Mouse (Mus musculus) activated CD4-positive, CD25-positive, alpha-beta regulatory T cell, adult 9 weeks (primary cell): ENCODE data around the gene Insr. TPM values are rescaled to one million over a fixed set of nuclear protein-coding genes. Genes with fewer than 3 reads are reported as not detected.

Experiments used
- polyA plus RNA-seq: library from polyadenylated mRNA; unstranded; fragments of 100-300 nt; shearing (Covaris generic); gene quantifications from one replicate; pipeline ENCODE4 v1.2.1, GENCODE M21; 2017

The Insr gene
- polyA plus RNA-seq = 27.1 TPM

DNA sequence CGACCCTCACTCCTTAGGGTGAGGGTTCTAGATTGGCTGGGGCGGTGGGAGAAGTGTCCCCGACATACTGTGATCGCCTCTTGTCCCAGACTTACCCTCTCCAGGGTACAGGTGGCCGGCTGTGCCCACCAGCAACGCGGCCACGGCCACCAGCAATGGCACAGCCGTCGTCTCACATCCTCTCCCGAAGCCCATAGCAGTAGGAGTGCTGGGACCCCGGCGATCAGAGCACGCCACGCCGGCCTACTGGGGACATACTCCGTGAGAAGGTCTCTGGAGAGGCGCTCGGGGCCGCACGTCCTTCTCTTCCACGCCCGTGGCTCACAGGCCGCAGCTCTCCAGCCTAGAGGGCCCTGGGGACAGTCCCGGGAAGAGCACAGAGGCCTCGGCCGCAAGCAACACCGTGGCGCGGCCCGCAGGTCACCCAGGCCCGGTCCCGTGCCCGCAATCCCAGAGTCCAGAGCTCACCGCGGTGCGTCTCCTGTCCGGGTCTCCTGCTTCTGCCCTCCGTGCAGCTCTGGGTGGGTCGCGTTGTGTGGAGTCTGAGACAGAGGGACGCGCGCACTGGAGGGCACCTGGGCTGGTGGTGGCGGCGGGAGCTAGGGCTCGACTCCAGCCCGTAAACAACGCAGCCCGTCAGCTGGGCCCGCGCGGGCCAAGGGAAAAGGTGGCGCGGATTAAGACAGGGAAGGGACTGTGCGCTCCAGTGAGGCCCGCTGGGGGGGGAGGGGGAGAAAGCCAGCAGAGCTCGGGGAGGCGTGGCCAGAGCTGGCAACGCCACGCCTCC is at the start of gene Insr:
Gene Insr (minus strand): TSS at position 684 of the 787 bp plus-strand sequence.

Other genes starting within 250 kb of the Insr start
- 75.6 TPM for gene A430078G23Rik, start 73.8 kb upstream of the Insr start, polyA plus RNA-seq
- gene Arhgef18, start 113.4 kb upstream of the Insr start, polyA plus RNA-seq = 51.8 TPM
- 5.8 TPM for gene Pex11g, start 188.1 kb upstream of the Insr start, polyA plus RNA-seq
- not detected for gene Tex45, start 191.2 kb upstream of the Insr start, polyA plus RNA-seq
- gene Zfp358, start 213.5 kb upstream of the Insr start, polyA plus RNA-seq = 3.2 TPM
- 31.9 TPM for gene Mcoln1, start 220.8 kb upstream of the Insr start, polyA plus RNA-seq
- 65.1 TPM for gene Pnpla6, start 235.8 kb upstream of the Insr start, polyA plus RNA-seq